Mouse (Mus musculus): ENCODE measurements around the gene Fam189b. TPM values are rescaled to one million over a fixed set of nuclear protein-coding genes. Genes with fewer than 3 reads are reported as not detected.
"Not testable (repeated sequence)": the region's sequence is repeated elsewhere in the genome, so short reads cannot be mapped to it uniquely, and the experiment has no call there.

Gene Fam189b
- polyA plus RNA-seq, 1 experiment from 2014 or later: 49.9 TPM

- Histone ChIP-seq H3K27me3 (no peaks in the 10 kb centered on the region), H3K9me3 (no peaks in the 10 kb centered on the region), H3K27ac (replicated peaks) (no peak overlapping the region), H3K4me2 (no peak overlapping the region), H3K36me3 (peaks cover 53% of the 10 kb centered on the region), H3K4me3 (no peak overlapping the region), H3K9ac (no peak overlapping the region), H3K4me1 (replicated peaks) (peaks cover 34% of the 10 kb centered on the region)
- 77% methylated on average over 7 of the region's 7 CpGs for WGBS
- ATAC-seq (ENCODE audit: low read depth): no peak
Measured at GRCm38 (mm10) chr3:89210731-89211130, 27.8 kb downstream of the Fam189b start.

- peak overlapping the region; percentile 81 for H3K9ac ChIP-seq
- H3K4me1 ChIP-seq (replicated peaks): peaks cover 45% of the 10 kb centered on the region
- H3K27me3 ChIP-seq: no peaks in the 10 kb centered on the region
- H3K4me2 ChIP-seq: peak overlapping the region; percentile 73
- peak; percentile 88 for ATAC-seq (ENCODE audit: low read depth)
- H3K4me3 ChIP-seq: peak overlapping the region; percentile 75
- peaks cover 21% of the 10 kb centered on the region for H3K36me3 ChIP-seq
- WGBS: under 1% methylated on average over 69 of the region's 69 CpGs
- H3K27ac ChIP-seq (replicated peaks): peak overlapping the region; percentile 97
- H3K9me3 ChIP-seq: no peaks in the 10 kb centered on the region
Measured at GRCm38 (mm10) chr3:89213803-89214530, 31.0 kb downstream of the Fam189b start.

GRCm38 (mm10) chr3:89214681-89215411 is 31.9 kb downstream of the Fam189b start, which contains the start of gene Thbs3:
Gene Thbs3, plus strand, starts transcription at chr3:89215180.
- Histone ChIP-seq H3K27me3 (no peaks in the 10 kb centered on the region), H3K4me3 (peak within 1 kb of the TSS; percentile 75), H3K36me3 (peaks cover 19% of the 10 kb centered on the region), H3K4me2 (peak within 1 kb of the TSS; percentile 73), H3K4me1 (replicated peaks) (peaks cover 52% of the 10 kb centered on the region), H3K27ac (replicated peaks) (peak within 1 kb of the TSS; percentile 97), H3K9ac (peak within 1 kb of the TSS; percentile 81), H3K9me3 (no peaks in the 10 kb centered on the region)
- ATAC-seq (ENCODE audit: low read depth): peak; percentile 20
- WGBS: under 1% methylated on average over 19 of the region's 19 CpGs

GRCm38 (mm10) chr3:89215853-89216252 is 32.9 kb downstream of the Fam189b start:
- H3K4me1 ChIP-seq (replicated peaks): peaks cover 55% of the 10 kb centered on the region
- peak; percentile 22; the same call in 1 of the 2 replicates for ATAC-seq (ENCODE audit: low read depth)
- H3K9ac ChIP-seq: peak overlapping the region; percentile 81

GRCm38 (mm10) chr3:89216407-89216806 is 33.5 kb downstream of the Fam189b start:
- Histone ChIP-seq H3K4me1 (replicated peaks) (peaks cover 60% of the 10 kb centered on the region), H3K4me2 (peak overlapping the region; percentile 73), H3K36me3 (peaks cover 10% of the 10 kb centered on the region)
- not testable (repeated sequence) for H3K27me3 ChIP-seq; H3K4me3 ChIP-seq; ATAC-seq (ENCODE audit: low read depth); H3K27ac ChIP-seq (replicated peaks); H3K9ac ChIP-seq; H3K9me3 ChIP-seq
- 77% methylated on average over 7 of the region's 7 CpGs for WGBS

More at GRCm38 (mm10) chr3:89215853-89216252, 32.9 kb downstream of the Fam189b start:
- peak overlapping the region; percentile 73 for H3K4me2 ChIP-seq
- H3K9me3 ChIP-seq: no peaks in the 10 kb centered on the region
- no peaks in the 10 kb centered on the region for H3K27me3 ChIP-seq
- WGBS: 0% methylated on average over 6 of the region's 6 CpGs
- H3K4me3 ChIP-seq: peak overlapping the region; percentile 75
- peak overlapping the region; percentile 97 for H3K27ac ChIP-seq (replicated peaks)
- peaks cover 9% of the 10 kb centered on the region for H3K36me3 ChIP-seq

GRCm38 (mm10) chr3:89218271-89218670 is 35.3 kb downstream of the Fam189b start:
- Histone ChIP-seq H3K9me3 (no peaks in the 10 kb centered on the region), H3K27me3 (no peaks in the 10 kb centered on the region), H3K27ac (replicated peaks) (no peak overlapping the region), H3K4me3 (no peak overlapping the region), H3K4me1 (replicated peaks) (peaks cover 49% of the 10 kb centered on the region), H3K4me2 (no peak overlapping the region), H3K36me3 (peaks cover 19% of the 10 kb centered on the region), H3K9ac (no peak overlapping the region)
- ATAC-seq (ENCODE audit: low read depth): no peak
- 86% methylated on average over 1 of the region's 1 CpGs for WGBS

GRCm38 (mm10) chr3:89219546-89219945 is 36.6 kb downstream of the Fam189b start:
- WGBS: 43% methylated on average over 8 of the region's 8 CpGs
- H3K9ac ChIP-seq: 0 out of 2 replicates have a peak overlapping the region, but pooled peaks have one; percentile 22
- H3K27me3 ChIP-seq: no peaks in the 10 kb centered on the region
- peaks cover 24% of the 10 kb centered on the region for H3K36me3 ChIP-seq
- peak overlapping the region; percentile 23; the same call in 1 of the 2 replicates for H3K27ac ChIP-seq (replicated peaks)
- no peak for ATAC-seq (ENCODE audit: low read depth)
- H3K4me3 ChIP-seq: no peak overlapping the region
- H3K4me2 ChIP-seq: no peak overlapping the region
- H3K4me1 ChIP-seq (replicated peaks): peaks cover 58% of the 10 kb centered on the region
- H3K9me3 ChIP-seq: no peaks in the 10 kb centered on the region

- H3K9me3 ChIP-seq: no peaks in the 10 kb centered on the region
- no peak overlapping the region for H3K4me3 ChIP-seq
- ATAC-seq (ENCODE audit: low read depth): no peak
- H3K4me2 ChIP-seq: no peak overlapping the region
- H3K36me3 ChIP-seq: peaks cover 24% of the 10 kb centered on the region
- H3K27ac ChIP-seq (replicated peaks): no peak overlapping the region
- peak overlapping the region; percentile 32; the same call in 1 of the 2 replicates for H3K9ac ChIP-seq
- no peaks in the 10 kb centered on the region for H3K27me3 ChIP-seq
- peaks cover 58% of the 10 kb centered on the region for H3K4me1 ChIP-seq (replicated peaks)
- 65% methylated on average over 5 of the region's 5 CpGs for WGBS
Measured at GRCm38 (mm10) chr3:89221167-89221566, 38.2 kb downstream of the Fam189b start.

- no peaks in the 10 kb centered on the region for H3K9me3 ChIP-seq
- peaks cover 74% of the 10 kb centered on the region for H3K4me1 ChIP-seq (replicated peaks)
- no peaks in the 10 kb centered on the region for H3K27me3 ChIP-seq
- H3K4me3 ChIP-seq: peak overlapping the region; percentile 50
- peak overlapping the region; percentile 79 for H3K9ac ChIP-seq
- H3K36me3 ChIP-seq: peaks cover 17% of the 10 kb centered on the region
- H3K27ac ChIP-seq (replicated peaks): peak overlapping the region; percentile 92
- ATAC-seq (ENCODE audit: low read depth): no peak
- H3K4me2 ChIP-seq: peak overlapping the region; percentile 79
- WGBS: 32% methylated on average over 11 of the region's 11 CpGs
Measured at GRCm38 (mm10) chr3:89224796-89225195, 41.9 kb downstream of the Fam189b start.

GRCm38 (mm10) chr3:89225321-89225815 is 42.4 kb downstream of the Fam189b start:
- Histone ChIP-seq H3K27ac (replicated peaks) (peak overlapping the region; percentile 92), H3K4me1 (replicated peaks) (peaks cover 70% of the 10 kb centered on the region), H3K9ac (peak overlapping the region; percentile 79), H3K4me2 (peak overlapping the region; percentile 79), H3K36me3 (peaks cover 17% of the 10 kb centered on the region), H3K27me3 (no peaks in the 10 kb centered on the region), H3K4me3 (peak overlapping the region; percentile 50), H3K9me3 (no peaks in the 10 kb centered on the region)
- WGBS: 21% methylated on average over 12 of the region's 12 CpGs
- no peak for ATAC-seq (ENCODE audit: low read depth)

- Histone ChIP-seq H3K27me3 (no peaks in the 10 kb centered on the region), H3K4me1 (replicated peaks) (peaks cover 70% of the 10 kb centered on the region), H3K4me2 (peak overlapping the region; percentile 79), H3K4me3 (peak overlapping the region; percentile 50), H3K27ac (replicated peaks) (peak overlapping the region; percentile 92), H3K9me3 (no peaks in the 10 kb centered on the region), H3K9ac (peak overlapping the region; percentile 79), H3K36me3 (peaks cover 17% of the 10 kb centered on the region)
- ATAC-seq (ENCODE audit: low read depth): peak; percentile 48
- 9% methylated on average over 4 of the region's 4 CpGs for WGBS
Measured at GRCm38 (mm10) chr3:89225918-89226317, 43.0 kb downstream of the Fam189b start.

GRCm38 (mm10) chr3:89226361-89226760 is 43.4 kb downstream of the Fam189b start:
- Histone ChIP-seq H3K4me2 (peak overlapping the region; percentile 79), H3K9ac (peak overlapping the region; percentile 79), H3K27me3 (no peaks in the 10 kb centered on the region), H3K36me3 (peaks cover 14% of the 10 kb centered on the region), H3K27ac (replicated peaks) (peak overlapping the region; percentile 92), H3K4me1 (replicated peaks) (peaks cover 65% of the 10 kb centered on the region), H3K9me3 (no peaks in the 10 kb centered on the region), H3K4me3 (peak overlapping the region; percentile 50)
- no peak for ATAC-seq (ENCODE audit: low read depth)
- WGBS: 7% methylated on average over 11 of the region's 11 CpGs
